Mouse (Mus musculus) heart, postnatal 36 days (tissue): ENCODE measurements around the gene Ttn. TPM values are rescaled to one million over a fixed set of nuclear protein-coding genes. Genes with fewer than 3 reads are reported as not detected.
A peak's percentile ranks its signal among the peaks of the same experiment; 100 is the strongest.

Experiments used
- DNase-seq, 2 experiments: peaks; one replicate each; pipeline ENCODE4 v3.0.0; 2021 to 2022
- intact Hi-C: fragments of 180-260 bp; cut with DNase I; formaldehyde crosslinking; loops from one replicate; pipeline ENCODE4 v1.15.1; 2025
- total RNA-seq, 2 experiments: library from RNA; stranded (reverse); gene quantifications; 2 replicates each; pipeline ENCODE4 v1.2.3; 2021

Ttn gene
- total RNA-seq, 2 experiments from 2014 or later: 3,115 to 3,120 TPM

GRCm38 (mm10) chr2:76966582-76966981, 15.8 kb downstream of the Ttn start:
- DNase-seq: no peak
- intact Hi-C loops: no loop called here

GRCm38 (mm10) chr2:76966013-76966412, 16.3 kb downstream of the Ttn start:
- intact Hi-C loops: no loop called here
- no peak for DNase-seq

DNA sequence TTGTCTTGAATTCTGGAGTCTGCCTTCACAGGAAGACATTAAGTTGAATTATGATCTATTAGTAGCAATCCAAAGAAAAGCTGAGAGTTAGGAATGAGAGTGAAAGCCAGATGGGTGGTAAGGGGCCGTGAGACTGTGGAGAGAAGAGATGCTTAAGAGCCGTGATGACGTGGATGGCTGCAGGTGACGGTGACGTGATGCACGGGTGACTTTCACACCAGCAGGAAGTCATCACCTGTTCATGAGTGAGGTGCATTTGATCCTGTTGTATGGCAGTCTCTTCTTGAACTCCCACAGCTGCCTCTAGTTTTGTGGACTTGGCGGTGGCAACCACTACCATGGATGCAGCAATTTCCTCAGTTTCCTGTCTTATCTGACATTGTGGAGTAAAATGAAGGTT, 16.8 kb downstream of the Ttn start:
- intact Hi-C loops: no loop called here
- no peak for DNase-seq

DNA sequence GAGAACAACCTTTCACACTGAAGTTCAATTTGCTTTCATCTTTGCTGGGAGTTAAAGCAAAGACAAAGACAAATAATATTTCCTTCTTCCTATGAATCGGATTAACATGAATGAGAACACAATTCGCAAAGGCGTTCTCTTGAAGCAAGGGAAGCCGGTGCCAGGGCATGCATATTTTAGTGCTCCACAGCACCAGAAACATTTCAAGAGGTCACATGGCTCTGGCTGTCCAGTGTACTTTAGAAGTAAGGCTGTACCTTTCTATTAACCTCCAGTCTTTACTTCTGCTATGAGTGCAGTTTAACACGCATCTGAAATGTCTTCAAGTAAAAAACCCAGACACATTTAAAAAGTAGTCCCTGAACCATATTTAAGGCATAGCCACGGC, 20.3 kb downstream of the Ttn start:
- intact Hi-C loops: no loop called here
- no peak for DNase-seq

DNA sequence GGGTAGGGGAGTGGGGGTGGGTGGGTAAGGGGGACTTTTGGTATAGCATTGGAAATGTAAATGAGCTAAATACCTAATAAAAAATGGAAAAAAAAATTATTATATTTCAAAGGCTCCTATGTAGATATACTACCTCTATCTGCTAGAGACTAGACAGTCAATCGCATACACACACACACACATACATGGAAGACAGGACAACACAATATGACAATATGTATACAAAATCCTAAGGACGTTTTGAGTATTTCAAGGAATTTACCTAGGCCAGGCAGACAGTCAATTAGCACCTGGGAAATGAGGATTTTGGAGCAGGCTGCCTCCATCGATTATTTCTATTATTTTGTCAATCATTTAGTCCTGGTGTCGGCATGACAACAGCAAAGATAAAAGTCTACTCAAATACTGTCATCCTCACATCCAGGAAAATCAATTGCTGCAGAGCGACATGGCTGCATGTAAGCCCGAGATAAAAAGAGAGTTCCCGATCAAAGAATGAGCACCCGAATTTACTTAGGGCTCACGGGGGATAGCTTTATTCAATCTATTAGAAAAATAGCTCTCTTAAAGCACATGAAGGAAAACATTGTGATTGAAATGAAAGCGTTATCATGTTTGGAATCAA, 20.8 kb downstream of the Ttn start:
- DNase-seq: no peak
- intact Hi-C loops: no loop called here

DNA sequence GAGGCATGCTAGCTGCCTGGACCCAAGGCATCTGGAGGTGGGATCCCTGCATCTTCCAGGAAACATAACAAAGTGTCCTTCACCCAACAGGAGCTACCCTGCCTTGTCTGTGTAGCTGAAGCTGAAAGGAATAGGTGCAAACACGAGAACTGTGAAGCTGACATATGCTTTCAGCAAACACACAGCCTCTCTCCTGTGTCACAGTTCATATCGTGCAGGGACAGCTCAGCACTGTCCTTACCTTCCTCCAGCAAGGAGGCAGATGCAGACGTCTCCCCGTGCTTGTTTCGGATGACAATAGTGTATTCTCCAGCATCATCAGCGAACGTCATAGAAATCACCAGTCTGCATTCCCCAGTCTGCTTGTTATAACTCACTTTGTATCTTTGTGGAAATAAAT, 32.6 kb downstream of the Ttn start:
- intact Hi-C loops: no loop called here
- DNase-seq: no peak

- intact Hi-C loops: no loop called here
- no peak for DNase-seq
Observed at GRCm38 (mm10) chr2:76938515-76938914, 43.8 kb downstream of the Ttn start.

DNA sequence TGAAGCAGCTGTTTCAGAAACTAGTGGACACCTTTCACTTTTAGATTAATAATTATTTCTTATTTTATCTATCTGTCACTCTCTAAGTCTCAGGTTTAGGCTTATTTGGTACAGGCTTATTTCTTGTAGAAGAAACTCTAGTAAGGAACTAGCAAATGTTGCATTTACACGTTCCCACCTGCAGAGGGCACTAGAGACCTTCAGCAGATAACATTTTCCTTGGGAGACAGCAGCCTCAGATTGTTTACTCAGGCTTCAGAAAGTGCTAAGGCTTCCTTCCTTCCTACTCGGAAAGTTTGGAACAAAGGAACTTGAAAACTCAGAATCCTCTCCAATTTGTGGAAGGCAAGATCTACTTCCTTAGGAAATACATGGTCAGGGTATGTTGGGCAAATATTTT, 52.6 kb downstream of the Ttn start:
- peak in 1 of 2 experiments; percentile 51 for DNase-seq
- intact Hi-C loops: no loop called here

DNA sequence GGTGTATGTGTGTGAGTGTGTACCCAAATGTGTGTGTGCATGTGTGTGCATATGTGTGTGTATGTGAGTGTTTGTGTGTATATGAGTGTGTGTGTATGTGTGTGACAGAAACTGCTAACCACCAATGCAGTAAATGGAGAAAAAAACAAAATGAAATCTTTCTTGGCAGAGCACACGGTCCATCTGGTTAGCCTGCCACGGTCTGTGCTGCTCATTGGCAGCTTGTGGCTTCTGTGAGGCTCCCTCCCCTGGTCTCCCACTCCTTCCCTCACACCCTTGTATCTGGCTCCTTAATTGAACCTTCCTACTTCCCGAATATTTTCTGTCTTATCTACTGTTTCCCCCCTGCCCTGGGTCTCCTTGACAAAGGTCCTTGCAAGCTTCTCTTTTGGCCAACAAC, 53.5 kb downstream of the Ttn start:
- intact Hi-C loops: no loop called here
- no peak for DNase-seq

DNA sequence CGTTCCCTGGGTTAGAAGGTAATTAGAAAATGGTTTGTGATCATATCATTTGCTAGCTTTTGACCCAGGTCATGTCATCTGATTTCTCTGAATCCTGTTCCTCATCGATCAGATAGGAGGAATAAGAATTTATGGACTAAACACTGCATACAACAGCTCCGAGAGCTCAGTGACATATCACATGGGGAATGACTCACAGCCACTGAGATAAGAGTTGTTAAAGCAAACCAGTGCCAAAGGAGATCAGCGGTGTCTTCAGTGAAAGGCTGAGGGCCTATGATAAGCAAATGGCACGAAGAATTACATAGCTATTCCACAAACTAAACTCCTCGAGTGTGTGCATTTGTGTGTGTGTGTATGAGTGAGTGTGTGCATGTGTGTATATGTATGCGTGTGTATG, 54.0 kb downstream of the Ttn start:
- intact Hi-C loops: no loop called here

DNA sequence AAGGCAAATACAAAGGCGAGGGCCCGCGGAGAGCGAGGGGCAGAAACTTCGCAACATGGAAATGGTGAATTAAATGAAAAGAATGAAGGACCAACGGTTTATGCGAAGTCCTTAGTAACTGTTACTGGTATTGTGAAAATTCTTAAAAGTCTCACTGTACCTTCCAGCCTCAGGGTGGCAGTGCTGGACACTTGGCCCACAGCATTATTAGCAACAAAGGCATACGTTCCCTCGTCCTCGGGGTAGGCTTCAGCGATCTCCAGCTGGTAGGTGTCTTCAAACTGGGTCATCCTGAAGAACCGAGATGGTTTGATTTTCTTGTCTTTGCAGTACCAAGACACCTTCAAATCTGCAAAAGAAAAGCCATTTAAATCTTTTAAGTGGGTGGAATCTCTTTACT, 55.4 kb downstream of the Ttn start:
- intact Hi-C loops: no loop called here
- no peak for DNase-seq

More for the DNA sequence above, 54.0 kb downstream of the Ttn start:
- DNase-seq: no peak

DNA sequence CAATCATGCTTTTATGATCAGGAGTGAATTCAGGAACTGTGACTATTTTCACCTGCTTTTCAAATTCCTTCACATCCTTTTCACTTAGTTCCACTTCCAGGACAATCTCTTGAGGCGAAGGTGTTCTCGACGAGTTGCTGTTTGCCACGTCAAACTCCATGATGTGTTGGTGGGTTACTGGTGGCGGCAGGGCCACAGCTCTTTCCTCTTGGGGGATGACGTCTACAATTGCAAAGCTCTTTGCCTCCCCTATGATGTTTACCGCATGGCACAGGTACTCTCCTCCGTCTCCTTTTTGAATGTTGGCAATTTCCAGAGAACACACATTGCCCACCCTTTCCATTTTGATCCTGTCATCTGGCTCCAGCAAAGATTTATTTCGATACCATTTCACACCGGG, 67.4 kb downstream of the Ttn start:
- intact Hi-C loops: no loop called here

DNA sequence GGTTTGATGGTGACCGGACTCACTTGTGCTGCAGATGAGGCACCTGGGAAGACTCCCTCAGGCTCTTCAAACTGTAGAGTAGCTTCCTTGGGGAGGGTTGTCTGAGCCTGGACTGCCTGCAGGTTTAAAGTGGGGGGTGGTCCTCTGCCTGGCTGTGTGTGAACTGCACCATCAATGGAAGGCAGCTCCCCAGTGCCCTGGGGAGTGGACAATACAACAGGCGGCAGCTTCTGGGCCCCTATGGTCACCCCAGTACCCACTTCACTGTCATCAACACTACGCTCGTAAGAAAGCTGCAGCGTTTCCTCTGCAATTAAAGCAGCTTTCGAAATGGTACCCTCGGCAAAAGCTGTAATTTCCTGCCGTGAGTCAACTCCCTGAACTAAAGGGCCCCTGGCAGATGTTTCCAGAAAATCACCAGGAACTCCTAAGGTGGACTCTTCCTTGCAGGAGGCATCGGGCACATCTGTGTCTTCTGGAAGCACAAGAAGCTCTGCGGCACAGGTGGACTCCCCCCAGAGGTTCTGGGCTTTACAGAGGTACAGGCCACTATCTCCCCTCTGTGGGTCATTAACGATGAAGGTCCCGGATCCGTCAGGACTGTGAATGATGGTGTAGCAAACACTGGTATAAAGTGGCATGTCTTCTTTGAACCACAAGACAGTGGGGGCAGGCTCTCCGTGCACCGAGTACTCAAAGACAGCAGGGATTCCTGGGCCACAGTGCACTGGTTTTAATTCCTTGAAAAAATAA, 73.5 kb downstream of the Ttn start:
- DNase-seq: no peak
- intact Hi-C loops: no loop called here

More for the DNA sequence above, 67.4 kb downstream of the Ttn start:
- no peak for DNase-seq

DNA sequence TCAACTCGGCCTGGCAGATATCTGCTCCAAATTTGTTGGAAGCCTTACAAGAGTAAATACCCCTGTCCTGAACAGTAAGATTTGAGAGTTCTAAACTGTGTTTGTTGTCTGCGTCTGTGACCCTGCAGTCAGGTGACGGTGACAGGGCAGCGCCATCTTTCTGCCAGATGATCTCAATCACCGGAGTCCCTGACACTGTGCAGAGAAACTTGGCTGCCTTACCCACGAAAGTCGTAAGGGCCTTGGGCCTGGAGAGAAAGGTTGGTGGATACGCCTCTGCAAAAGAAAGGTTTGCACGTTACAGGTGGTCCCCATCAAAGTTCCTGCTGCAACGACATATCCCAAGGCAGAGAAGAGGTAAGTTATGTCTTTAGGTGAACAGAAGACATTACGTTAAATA, 79.0 kb downstream of the Ttn start:
- intact Hi-C loops: no loop called here
- no peak for DNase-seq

DNA sequence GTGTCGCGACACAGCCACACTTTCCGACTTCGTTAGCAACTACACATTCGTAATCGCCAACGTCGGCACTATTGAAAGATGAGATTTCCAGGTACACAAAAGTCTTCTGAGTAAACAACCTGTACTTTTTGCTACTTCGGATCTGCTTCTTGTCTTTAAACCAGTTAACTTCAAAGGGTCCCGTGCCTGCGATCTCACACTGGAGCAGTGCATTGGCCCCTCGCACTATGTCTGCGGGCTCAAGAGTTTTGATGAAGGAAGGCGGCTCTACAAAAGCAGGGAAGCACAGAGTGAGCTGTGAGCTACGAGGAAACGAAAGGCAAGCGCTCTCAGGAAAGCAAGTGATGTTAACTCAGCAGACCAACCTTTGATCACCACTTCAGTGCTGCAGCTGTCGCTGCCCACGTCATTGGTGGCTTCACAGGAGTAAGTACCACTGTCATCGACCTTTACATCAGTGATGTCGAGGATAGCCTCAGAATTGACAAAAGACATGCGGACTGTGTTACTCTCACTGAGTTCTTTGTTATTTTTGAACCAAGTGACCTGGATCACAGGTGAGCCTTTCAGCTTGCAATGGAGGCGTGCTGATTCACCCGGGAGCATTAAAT, 80.8 kb downstream of the Ttn start:
- no peak for DNase-seq
- intact Hi-C loops: no loop called here

DNA sequence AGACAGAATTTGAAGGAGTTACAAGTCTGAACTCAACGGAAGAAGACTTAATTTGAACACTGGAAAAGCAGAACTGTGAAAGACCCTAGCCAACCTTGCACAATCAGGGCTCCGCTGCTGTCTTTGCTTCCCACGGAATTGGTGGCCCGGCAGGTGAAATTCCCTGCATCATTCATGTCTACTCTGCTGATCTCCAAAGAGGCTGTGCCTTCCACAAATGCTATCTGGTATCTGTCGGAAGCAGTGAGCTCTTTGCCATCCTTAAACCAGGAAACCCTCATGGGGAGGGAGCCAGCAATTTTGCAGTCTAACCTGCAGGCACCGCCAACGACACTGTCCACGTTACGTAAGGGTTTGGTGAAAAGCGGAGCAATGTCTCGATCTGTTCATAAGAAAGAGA, 82.5 kb downstream of the Ttn start:
- no peak for DNase-seq
- intact Hi-C loops: no loop called here

- intact Hi-C loops: no loop called here
Observed at GRCm38 (mm10) chr2:76896990-76897389, 85.4 kb downstream of the Ttn start.

DNA sequence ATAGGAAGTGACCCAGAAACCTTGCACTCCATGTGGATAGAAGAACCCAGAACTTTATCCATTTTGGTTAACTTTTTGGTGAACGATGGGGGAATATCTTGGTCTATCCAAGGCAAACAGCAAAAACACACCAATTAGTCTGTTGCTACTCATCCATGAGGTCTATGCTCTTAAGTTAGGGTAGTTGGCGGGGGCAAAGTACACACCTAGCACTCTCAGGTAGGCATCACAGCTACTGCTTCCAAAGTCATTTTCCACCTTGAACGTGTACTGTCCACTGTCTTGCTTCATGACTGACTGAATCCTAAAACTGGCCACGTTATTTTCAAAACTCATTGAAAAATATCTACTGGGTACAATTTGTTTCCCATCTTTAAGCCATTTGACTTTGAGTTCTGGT, 87.0 kb downstream of the Ttn start:
- intact Hi-C loops: no loop called here
- DNase-seq: no peak

More at GRCm38 (mm10) chr2:76896990-76897389, 85.4 kb downstream of the Ttn start:
- DNase-seq: no peak

GRCm38 (mm10) chr2:76888721-76889120, 93.6 kb downstream of the Ttn start:
- intact Hi-C loops: no loop called here
- DNase-seq: no peak

DNA sequence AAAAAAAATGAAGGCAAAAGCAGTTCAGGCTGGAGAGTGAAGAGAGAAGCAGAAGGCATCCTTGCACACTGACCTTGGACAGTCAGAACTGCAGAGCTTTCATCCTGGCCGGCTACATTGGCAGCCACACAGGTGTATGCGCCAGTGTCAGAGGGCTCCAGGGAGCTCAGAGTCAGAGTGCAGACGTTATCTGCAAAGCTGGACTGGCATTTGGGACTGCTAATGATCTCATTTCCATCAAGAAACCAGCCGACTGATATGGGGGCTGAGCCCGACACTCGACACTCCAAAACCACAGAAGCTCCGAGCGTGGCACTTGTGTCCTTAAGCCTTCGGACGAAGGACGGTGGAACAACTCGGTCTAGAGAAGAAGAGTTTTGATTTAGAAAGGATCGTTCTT, 96.5 kb downstream of the Ttn start:
- peak in 1 of 2 experiments; percentile 4 for DNase-seq
- intact Hi-C loops: no loop called here

GRCm38 (mm10) chr2:76881406-76881805, 100.9 kb downstream of the Ttn start:
- intact Hi-C loops: no loop called here
- no peak for DNase-seq

- no peak for DNase-seq
- intact Hi-C loops: no loop called here
Observed at GRCm38 (mm10) chr2:76875587-76875986, 106.8 kb downstream of the Ttn start.
